ENCODE assay signal across 8 mouse cellular contexts in genomic region chr2:157077160-157077559, GRCm38 (mm10). TPM values are rescaled to one million over a fixed set of nuclear protein-coding genes. Genes with fewer than 3 reads are reported as not detected.
DNase-seq lines count a peak whose midpoint lies in the region; ATAC-seq and TF ChIP-seq lines count a peak whose summit lies in the region.

No protein-coding gene starts in this region.

- peaks cover 15% of the 10 kb centered on the region for H3K36me3 ChIP-seq in hindbrain, embryonic 12.5 days
- H3K36me3 ChIP-seq in lung, embryonic 14.5 days (ENCODE audit: insufficient read depth), result peaks cover 32% of the 10 kb centered on the region
- no peaks in the 10 kb centered on the region for H3K36me3 ChIP-seq in small intestine, adult 2 months (ENCODE audit: control insufficient read depth, insufficient read depth, low read length)

- peak overlapping the region; percentile 99 for H3K27ac ChIP-seq in hindbrain, embryonic 12.5 days
- peak overlapping the region; percentile 97 for H3K27ac ChIP-seq in lung, embryonic 14.5 days (ENCODE audit: low read depth)
- H3K27ac ChIP-seq in small intestine, adult 2 months (ENCODE audit: insufficient read depth, low read depth, low read length), result peak overlapping the region; percentile 46

- H3K4me3 ChIP-seq in hindbrain, embryonic 12.5 days, result peak overlapping the region; percentile 98
- H3K4me3 ChIP-seq in lung, embryonic 14.5 days (ENCODE audit: low read depth, low read length), result peak overlapping the region; percentile 91
- peak overlapping the region; percentile 74 for H3K4me3 ChIP-seq in small intestine, adult 2 months (ENCODE audit: low read depth, low read length)

- no peak for TF ChIP-seq POLR2A in small intestine, adult 2 months (IDR thresholded peaks at IDR 0.05; ENCODE audit: low read depth, low read length)

- H3K27me3 ChIP-seq in hindbrain, embryonic 12.5 days, result no peaks in the 10 kb centered on the region
- no peaks in the 10 kb centered on the region for H3K27me3 ChIP-seq in lung, embryonic 14.5 days (ENCODE audit: insufficient read depth, low read length)
- H3K27me3 ChIP-seq in small intestine, adult 2 months (ENCODE audit: control insufficient read depth, insufficient read depth, low read length), result peaks cover 22% of the 10 kb centered on the region

- ATAC-seq in common myeloid progenitor, adult 5-6 weeks (replicated peaks; ENCODE audit: low read depth, poor library complexity, severe bottlenecking), result peak; percentile 7
- no peak for ATAC-seq in hindbrain, embryonic 12.5 days (ENCODE audit: low FRiP score)
- ATAC-seq in lung, embryonic 14.5 days (ENCODE audit: insufficient read depth), result no peak

- H3K4me2 ChIP-seq in hindbrain, embryonic 12.5 days (replicated peaks), result peak overlapping the region; percentile 93
- H3K4me2 ChIP-seq in lung, embryonic 14.5 days, result peak overlapping the region; percentile 96

- 13% methylated on average over 5 of the region's 5 CpGs for WGBS in hindbrain, embryonic 12.5 days
- 9% methylated on average over 5 of the region's 5 CpGs for WGBS in lung, embryonic 14.5 days
- WGBS in small intestine, adult 2 months, result 32% methylated on average over 5 of the region's 5 CpGs

- no peak for TF ChIP-seq CTCF in lung, embryonic 14.5 days (IDR thresholded peaks at IDR 0.05; ENCODE audit: low read depth)
- TF ChIP-seq CTCF in small intestine, adult 2 months (IDR thresholded peaks at IDR 0.05; ENCODE audit: extremely low read depth, insufficient read length, insufficient replicate concordance, low read depth, low read length), result no peak

- DNase-seq in lung, adult 18-20 months, result peak; percentile 53 to 60
- DNase-seq in lung, postnatal 25 days (ENCODE audit: low spot score), result no peak
- no peak for DNase-seq in lung, embryonic 14.5 days
- DNase-seq in spleen, postnatal 4 days (ENCODE audit: low spot score in 2 of 2), result no peak
- no peak for DNase-seq in left cerebral cortex, adult 8-10 months (ENCODE audit: low spot score in 2 of 2)

- H3K9ac ChIP-seq in hindbrain, embryonic 12.5 days, result peak overlapping the region; percentile 100
- H3K9ac ChIP-seq in lung, embryonic 14.5 days, result peak overlapping the region; percentile 95

- peaks cover 68% of the 10 kb centered on the region for H3K4me1 ChIP-seq in hindbrain, embryonic 12.5 days
- peaks cover 46% of the 10 kb centered on the region for H3K4me1 ChIP-seq in lung, embryonic 14.5 days (ENCODE audit: insufficient read depth)
- H3K4me1 ChIP-seq in small intestine, adult 2 months (ENCODE audit: control insufficient read depth, insufficient read depth, insufficient read length, low read length), result peaks cover 24% of the 10 kb centered on the region

- no peaks in the 10 kb centered on the region for H3K9me3 ChIP-seq in hindbrain, embryonic 12.5 days (replicated peaks)
- H3K9me3 ChIP-seq in lung, embryonic 14.5 days (ENCODE audit: low read depth, low read length), result no peaks in the 10 kb centered on the region

RNA-seq across cellular contexts. Expression of gene Soga1, which starts 1.9 kb away (rescaled TPM):
- 5.6 and 7.0 TPM in 2 replicates for total RNA-seq in common myeloid progenitor, adult 5-6 weeks (2017)
- polyA plus RNA-seq in hindbrain, embryonic 12.5 days (2016; fragmentation: Nextera tagmentation; extraction: Ambion mirVana), result 7.7 and 8.6 TPM in 2 replicates
- 8.6 and 8.9 TPM in 2 replicates for polyA plus RNA-seq in lung, embryonic 14.5 days (2014; fragmentation: Nextera tagmentation; extraction: Ambion mirVana)
- 4.6 and 6.3 TPM in 2 replicates for polyA plus RNA-seq in small intestine, adult 2 months (2012; rRNA removed)
- 10 to 100 TPM; 19.4 to 25.6 (median 22.0) TPM for total RNA-seq in left cerebral cortex, adult 8-10 months (2022)

RNA-seq across cellular contexts. Expression of gene Tldc2, which starts 9.7 kb away (rescaled TPM):
- total RNA-seq in common myeloid progenitor, adult 5-6 weeks (2017), result not detected in 2 replicates
- not detected in 2 replicates for polyA plus RNA-seq in hindbrain, embryonic 12.5 days (2016; fragmentation: Nextera tagmentation; extraction: Ambion mirVana)
- not detected in 2 replicates for polyA plus RNA-seq in lung, embryonic 14.5 days (2014; fragmentation: Nextera tagmentation; extraction: Ambion mirVana)
- 8.8 and 12.4 TPM in 2 replicates for polyA plus RNA-seq in small intestine, adult 2 months (2012; rRNA removed)
- total RNA-seq in left cerebral cortex, adult 8-10 months (2022), result not detected

RNA-seq across cellular contexts. Expression of gene Samhd1, which starts 57.9 kb away (rescaled TPM):
- total RNA-seq in common myeloid progenitor, adult 5-6 weeks (2017), result 52.4 and 82.3 TPM in 2 replicates
- 17.2 and 20.2 TPM in 2 replicates for polyA plus RNA-seq in hindbrain, embryonic 12.5 days (2016; fragmentation: Nextera tagmentation; extraction: Ambion mirVana)
- polyA plus RNA-seq in lung, embryonic 14.5 days (2014; fragmentation: Nextera tagmentation; extraction: Ambion mirVana), result 36.2 and 37.0 TPM in 2 replicates
- 18.9 and 47.7 TPM in 2 replicates for polyA plus RNA-seq in small intestine, adult 2 months (2012; rRNA removed)
- total RNA-seq in left cerebral cortex, adult 8-10 months (2022), result 10 to 100 TPM; 12.8 to 17.0 (median 14.9) TPM

Comparison
In these comparisons a context has a peak if more than half of its experiments do, and no peak if none do; other contexts are left out.
1. DNase-seq: peak in lung, adult 18-20 months (2 of 2); none in lung, postnatal 25 days (single experiment), lung, embryonic 14.5 days (single experiment), spleen, postnatal 4 days (0 of 2) and left cerebral cortex, adult 8-10 months (0 of 2).
2. H3K27ac ChIP-seq: peak in every context shown above with its lines; median percentile 99 in hindbrain, embryonic 12.5 days; 97 in lung, embryonic 14.5 days; 46 in small intestine, adult 2 months.
3. Peak in every context shown above with its lines, with median percentiles within 50 percentile points of each other: H3K4me3 ChIP-seq.